Mouse (Mus musculus) telencephalon, adult 2 months (tissue): ENCODE results near the gene Ar.

Experiments used
- DNase-seq: peaks from one replicate; pipeline ENCODE4 v3.0.0-alpha.2; 2011; ENCODE audit warnings: low read depth, low spot score

Gene Ar

GRCm38 (mm10) chrX:98148531-98149342, at the start of gene Ar:
Gene Ar, plus strand, starts transcription at chrX:98148769.
- no peak for DNase-seq

GRCm38 (mm10) chrX:98149724-98150392, 1.3 kb downstream of the Ar start:
- DNase-seq: no peak

GRCm38 (mm10) chrX:98150393-98151119, 2.0 kb downstream of the Ar start:
- DNase-seq: no peak

GRCm38 (mm10) chrX:98189759-98190158, 41.2 kb downstream of the Ar start:
- DNase-seq: peak; percentile 23

- no peak for DNase-seq
These were observed 57.2 kb downstream of the Ar start for GRCm38 (mm10) chrX:98205766-98206165.

- no peak for DNase-seq
These were observed 58.6 kb downstream of the Ar start for GRCm38 (mm10) chrX:98207166-98207565.

GRCm38 (mm10) chrX:98216103-98216502, 67.5 kb downstream of the Ar start:
- no peak for DNase-seq

GRCm38 (mm10) chrX:98239011-98239410, 90.4 kb downstream of the Ar start:
- DNase-seq: no peak

- DNase-seq: peak; percentile 13
These were observed 96.5 kb downstream of the Ar start for GRCm38 (mm10) chrX:98245108-98245507.

- no peak for DNase-seq
These were observed 99.8 kb downstream of the Ar start for GRCm38 (mm10) chrX:98248363-98248762.

- no peak for DNase-seq
These were observed 111.1 kb downstream of the Ar start for GRCm38 (mm10) chrX:98259620-98260019.

- no peak for DNase-seq
These were observed 117.2 kb downstream of the Ar start for GRCm38 (mm10) chrX:98265755-98266154.

GRCm38 (mm10) chrX:98271361-98271760, 122.8 kb downstream of the Ar start:
- no peak for DNase-seq

GRCm38 (mm10) chrX:98291763-98292162, 143.2 kb downstream of the Ar start:
- DNase-seq: no peak

GRCm38 (mm10) chrX:98300685-98301084, 152.1 kb downstream of the Ar start:
- DNase-seq: no peak

GRCm38 (mm10) chrX:98301924-98302323, 153.4 kb downstream of the Ar start:
- no peak for DNase-seq

GRCm38 (mm10) chrX:98315961-98316360, 167.4 kb downstream of the Ar start:
- DNase-seq: no peak

- no peak for DNase-seq
These were observed 168.9 kb downstream of the Ar start for GRCm38 (mm10) chrX:98317483-98317882.

GRCm38 (mm10) chrX:98323105-98323504, 174.5 kb downstream of the Ar start:
- no peak for DNase-seq

GRCm38 (mm10) chrX:98347481-98347880, 198.9 kb downstream of the Ar start:
- DNase-seq: no peak

- DNase-seq: no peak
These were observed 199.5 kb downstream of the Ar start for GRCm38 (mm10) chrX:98348036-98348435.
